Mouse (Mus musculus): ENCODE measurements around the gene Lpp. TPM values are rescaled to one million over a fixed set of nuclear protein-coding genes. Genes with fewer than 3 reads are reported as not detected.

Gene Lpp
- total RNA-seq, 1 experiment from 2014 or later: 24.1 TPM

GRCm38 (mm10) chr16:24733321-24733720 is 340.0 kb downstream of the Lpp start:
- ATAC-seq (ENCODE audit: extremely low read depth, insufficient number of reproducible peaks, low FRiP score, poor library complexity, severe bottlenecking): no peak

GRCm38 (mm10) chr16:24735754-24736153 is 342.4 kb downstream of the Lpp start:
- ATAC-seq (ENCODE audit: extremely low read depth, insufficient number of reproducible peaks, low FRiP score, poor library complexity, severe bottlenecking): no peak

- ATAC-seq (ENCODE audit: extremely low read depth, insufficient number of reproducible peaks, low FRiP score, poor library complexity, severe bottlenecking): 0 out of 2 replicates have a peak, but pooled peaks have one; percentile 39
Measured at GRCm38 (mm10) chr16:24737362-24738057, 344.2 kb downstream of the Lpp start.

- no peak for ATAC-seq (ENCODE audit: extremely low read depth, insufficient number of reproducible peaks, low FRiP score, poor library complexity, severe bottlenecking)
Measured at GRCm38 (mm10) chr16:24740714-24741113, 347.4 kb downstream of the Lpp start.

- ATAC-seq (ENCODE audit: extremely low read depth, insufficient number of reproducible peaks, low FRiP score, poor library complexity, severe bottlenecking): no peak
Measured at GRCm38 (mm10) chr16:24749816-24750215, 356.5 kb downstream of the Lpp start.

- ATAC-seq (ENCODE audit: extremely low read depth, insufficient number of reproducible peaks, low FRiP score, poor library complexity, severe bottlenecking): no peak
Measured at GRCm38 (mm10) chr16:24756141-24756540, 362.8 kb downstream of the Lpp start.

- no peak for ATAC-seq (ENCODE audit: extremely low read depth, insufficient number of reproducible peaks, low FRiP score, poor library complexity, severe bottlenecking)
Measured at GRCm38 (mm10) chr16:24766051-24766450, 372.7 kb downstream of the Lpp start.

GRCm38 (mm10) chr16:24766596-24766995 is 373.3 kb downstream of the Lpp start:
- no peak for ATAC-seq (ENCODE audit: extremely low read depth, insufficient number of reproducible peaks, low FRiP score, poor library complexity, severe bottlenecking)

- ATAC-seq (ENCODE audit: extremely low read depth, insufficient number of reproducible peaks, low FRiP score, poor library complexity, severe bottlenecking): no peak
Measured at GRCm38 (mm10) chr16:24777053-24777452, 383.7 kb downstream of the Lpp start.

- no peak for ATAC-seq (ENCODE audit: extremely low read depth, insufficient number of reproducible peaks, low FRiP score, poor library complexity, severe bottlenecking)
Measured at GRCm38 (mm10) chr16:24778432-24779274, 385.3 kb downstream of the Lpp start.

GRCm38 (mm10) chr16:24780545-24780944 is 387.2 kb downstream of the Lpp start:
- no peak for ATAC-seq (ENCODE audit: extremely low read depth, insufficient number of reproducible peaks, low FRiP score, poor library complexity, severe bottlenecking)

- ATAC-seq (ENCODE audit: extremely low read depth, insufficient number of reproducible peaks, low FRiP score, poor library complexity, severe bottlenecking): no peak
Measured at GRCm38 (mm10) chr16:24781922-24782321, 388.6 kb downstream of the Lpp start.

- no peak for ATAC-seq (ENCODE audit: extremely low read depth, insufficient number of reproducible peaks, low FRiP score, poor library complexity, severe bottlenecking)
Measured at GRCm38 (mm10) chr16:24785651-24786050, 392.3 kb downstream of the Lpp start.

GRCm38 (mm10) chr16:24788973-24789372 is 395.7 kb downstream of the Lpp start:
- no peak for ATAC-seq (ENCODE audit: extremely low read depth, insufficient number of reproducible peaks, low FRiP score, poor library complexity, severe bottlenecking)

- ATAC-seq (ENCODE audit: extremely low read depth, insufficient number of reproducible peaks, low FRiP score, poor library complexity, severe bottlenecking): no peak
Measured at GRCm38 (mm10) chr16:24791387-24791786, 398.1 kb downstream of the Lpp start.

GRCm38 (mm10) chr16:24791984-24792383 is 398.7 kb downstream of the Lpp start:
- ATAC-seq (ENCODE audit: extremely low read depth, insufficient number of reproducible peaks, low FRiP score, poor library complexity, severe bottlenecking): no peak

GRCm38 (mm10) chr16:24792836-24793235 is 399.5 kb downstream of the Lpp start:
- ATAC-seq (ENCODE audit: extremely low read depth, insufficient number of reproducible peaks, low FRiP score, poor library complexity, severe bottlenecking): no peak

GRCm38 (mm10) chr16:24794665-24795064 is 401.4 kb downstream of the Lpp start:
- no peak for ATAC-seq (ENCODE audit: extremely low read depth, insufficient number of reproducible peaks, low FRiP score, poor library complexity, severe bottlenecking)

- ATAC-seq (ENCODE audit: extremely low read depth, insufficient number of reproducible peaks, low FRiP score, poor library complexity, severe bottlenecking): no peak
Measured at GRCm38 (mm10) chr16:24801355-24801754, 408.0 kb downstream of the Lpp start.

GRCm38 (mm10) chr16:24801780-24802179 is 408.5 kb downstream of the Lpp start:
- no peak for ATAC-seq (ENCODE audit: extremely low read depth, insufficient number of reproducible peaks, low FRiP score, poor library complexity, severe bottlenecking)
